Mouse (Mus musculus): ENCODE measurements around the gene Dnaic1.

Dnaic1 gene

DNA sequence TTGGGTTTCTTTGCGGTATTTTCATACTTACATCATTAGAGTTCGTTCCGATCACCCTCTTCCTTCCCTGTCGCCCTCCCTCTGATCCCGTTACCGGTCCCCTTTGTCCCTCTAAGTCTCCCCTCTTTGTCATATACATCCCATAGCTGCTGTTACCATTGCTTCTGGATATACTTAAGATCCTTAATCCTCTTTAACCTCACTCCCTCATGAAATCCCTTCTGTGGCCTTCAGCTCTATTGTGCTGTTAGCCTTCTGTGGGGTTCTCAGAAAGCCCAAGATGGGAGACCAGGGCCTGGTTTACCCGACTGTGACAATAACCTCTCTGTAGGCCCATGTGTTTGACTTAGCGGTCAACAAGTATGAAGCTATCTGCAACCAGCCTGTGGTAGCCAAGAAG, 65.1 kb downstream of the Dnaic1 start:
- in situ Hi-C loops (cut with MboI), result no loop called here

DNA sequence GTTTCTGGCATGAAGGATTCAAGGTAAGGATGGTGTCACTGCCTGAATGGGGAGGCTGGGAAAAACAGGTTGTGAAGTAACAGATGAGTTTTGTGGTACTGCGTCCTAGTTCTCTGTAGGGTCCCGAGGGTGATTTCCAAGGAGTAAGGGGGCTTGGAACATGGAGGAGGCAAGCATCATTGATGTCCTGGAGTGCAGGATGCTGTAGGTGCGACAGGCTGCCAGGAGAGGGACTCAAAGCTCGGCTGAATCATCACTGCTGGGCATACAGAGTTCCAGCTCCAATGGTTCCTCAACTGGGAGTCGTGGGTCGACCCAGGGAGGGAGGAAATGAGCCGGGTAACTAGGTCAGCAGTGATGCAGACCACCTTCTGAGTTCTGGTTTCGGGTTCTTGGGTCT, 65.6 kb downstream of the Dnaic1 start:
- in situ Hi-C loops (cut with MboI), result no loop called here

DNA sequence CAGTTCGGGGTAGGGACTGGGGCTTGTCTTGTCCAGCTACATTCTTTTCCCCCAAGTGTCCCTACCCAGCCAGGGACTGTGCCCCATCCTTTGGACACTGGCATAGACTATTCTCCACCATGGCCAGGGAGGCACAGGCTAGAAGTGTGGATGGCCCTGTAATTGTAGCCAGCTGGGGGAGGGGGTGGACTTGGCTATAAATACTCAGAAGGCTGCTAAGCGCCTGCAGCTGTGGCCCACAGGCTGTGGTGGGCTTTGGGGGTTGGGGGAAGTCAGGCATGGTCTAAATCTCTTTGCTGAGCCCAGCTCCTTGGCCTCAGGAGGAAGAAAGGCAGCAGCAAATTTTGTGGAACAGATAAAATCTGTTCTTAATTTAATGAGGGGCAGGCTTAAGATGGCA, 66.3 kb downstream of the Dnaic1 start:
- in situ Hi-C loops (cut with MboI), result no loop called here

DNA sequence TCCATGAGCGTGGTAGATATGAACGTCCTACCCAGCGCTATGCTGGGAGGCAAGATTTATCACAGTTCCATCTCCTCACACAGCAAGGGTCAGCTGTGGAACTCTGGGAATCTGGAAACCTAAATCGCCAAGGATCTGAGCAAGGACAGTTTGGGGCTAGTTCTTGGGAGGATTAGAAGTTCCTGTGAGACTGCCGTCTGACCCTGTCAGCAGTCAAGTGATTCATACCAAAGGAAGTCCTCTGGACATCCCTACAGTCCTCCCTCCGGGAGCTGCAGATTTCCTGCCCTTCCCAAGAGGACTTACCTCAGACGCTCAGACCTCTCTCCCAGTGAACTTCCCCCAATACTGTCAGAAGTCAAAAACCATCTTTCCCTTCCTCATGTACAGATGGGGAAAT, 66.8 kb downstream of the Dnaic1 start:
- in situ Hi-C loops (cut with MboI), result no loop called here

DNA sequence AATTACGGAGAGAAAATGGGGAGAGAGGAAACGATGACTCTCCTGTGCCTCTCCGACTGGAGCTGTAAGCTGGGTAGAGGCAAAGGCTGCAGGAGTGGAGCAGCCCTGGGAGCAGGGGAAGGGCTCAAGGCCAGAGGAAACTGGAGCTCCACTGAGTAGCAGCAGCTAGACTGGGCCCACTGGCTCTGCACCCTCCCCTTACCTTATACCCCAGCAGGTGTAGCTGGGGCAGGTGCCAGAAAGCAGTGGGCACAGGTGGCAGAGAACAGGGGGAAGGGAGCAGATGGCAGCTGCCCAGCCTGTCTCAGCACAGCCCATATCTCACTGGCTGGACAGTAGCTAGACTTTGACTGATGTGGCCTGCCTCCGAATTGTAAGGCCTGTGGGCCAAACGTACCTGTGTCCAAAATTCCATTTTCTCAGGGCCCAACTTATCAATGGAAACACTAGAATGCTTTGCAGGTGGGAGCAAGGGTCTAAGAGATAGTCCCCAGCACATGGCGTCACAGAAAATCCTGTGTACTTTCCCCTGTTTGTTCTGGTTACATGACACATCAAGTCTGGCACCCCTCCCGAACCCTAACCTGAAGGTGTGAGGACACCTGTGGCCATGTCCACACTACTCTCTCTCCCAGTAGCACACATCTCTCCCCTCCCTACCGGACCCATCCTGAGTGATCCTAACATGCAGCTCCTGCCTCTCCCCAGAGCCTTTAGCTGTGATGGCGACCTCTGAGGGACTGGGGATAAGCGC, 67.5 kb downstream of the Dnaic1 start:
- in situ Hi-C loops (cut with MboI), result no loop called here

DNA sequence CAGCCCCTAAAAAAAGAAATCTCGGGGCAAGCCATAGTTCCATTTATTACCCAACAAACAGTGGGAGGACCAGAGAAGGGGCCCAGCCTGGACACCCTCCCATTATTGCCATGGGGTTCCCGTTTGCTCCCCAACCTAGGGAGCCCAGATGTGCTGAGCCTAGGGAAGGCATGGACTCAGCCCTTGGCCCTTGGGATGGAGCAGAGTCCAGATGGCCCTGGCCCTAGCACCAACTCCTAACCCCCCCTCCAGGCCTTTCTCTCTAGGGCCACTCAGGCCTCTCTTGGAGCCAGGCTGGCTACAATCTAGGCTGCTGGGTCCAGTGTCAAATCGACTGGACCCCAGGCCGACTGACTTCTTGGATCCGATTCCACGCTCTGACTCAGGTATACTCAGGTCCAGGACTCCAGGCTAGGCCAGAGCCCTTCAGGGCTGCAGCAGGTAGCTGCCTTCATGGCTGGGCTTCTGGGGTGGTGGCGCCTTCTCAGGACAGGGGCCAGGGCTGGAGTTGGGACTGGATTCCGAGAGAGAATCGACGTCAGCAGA, 68.7 kb downstream of the Dnaic1 start:
- in situ Hi-C loops (cut with MboI), result no loop called here

DNA sequence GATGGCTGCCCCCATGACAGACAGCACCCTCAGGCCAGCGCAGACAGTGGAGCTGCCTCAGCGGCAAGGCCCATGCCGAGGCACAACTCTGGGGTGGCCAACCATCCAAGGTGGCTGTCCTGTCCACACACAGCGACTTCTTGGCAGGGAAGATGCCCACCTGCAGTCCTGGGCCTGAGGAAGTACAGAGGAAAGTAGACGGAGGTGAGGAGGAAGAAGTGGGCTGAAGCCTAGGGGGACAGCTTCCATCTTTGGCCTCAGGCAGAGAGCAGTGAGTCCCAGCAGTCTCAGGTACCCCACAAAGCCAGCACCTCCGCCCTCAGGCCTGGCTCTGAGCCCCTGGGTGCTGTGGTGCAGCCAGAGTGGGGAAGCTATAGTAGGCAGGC, 69.2 kb downstream of the Dnaic1 start:
- in situ Hi-C loops (cut with MboI), result no loop called here

DNA sequence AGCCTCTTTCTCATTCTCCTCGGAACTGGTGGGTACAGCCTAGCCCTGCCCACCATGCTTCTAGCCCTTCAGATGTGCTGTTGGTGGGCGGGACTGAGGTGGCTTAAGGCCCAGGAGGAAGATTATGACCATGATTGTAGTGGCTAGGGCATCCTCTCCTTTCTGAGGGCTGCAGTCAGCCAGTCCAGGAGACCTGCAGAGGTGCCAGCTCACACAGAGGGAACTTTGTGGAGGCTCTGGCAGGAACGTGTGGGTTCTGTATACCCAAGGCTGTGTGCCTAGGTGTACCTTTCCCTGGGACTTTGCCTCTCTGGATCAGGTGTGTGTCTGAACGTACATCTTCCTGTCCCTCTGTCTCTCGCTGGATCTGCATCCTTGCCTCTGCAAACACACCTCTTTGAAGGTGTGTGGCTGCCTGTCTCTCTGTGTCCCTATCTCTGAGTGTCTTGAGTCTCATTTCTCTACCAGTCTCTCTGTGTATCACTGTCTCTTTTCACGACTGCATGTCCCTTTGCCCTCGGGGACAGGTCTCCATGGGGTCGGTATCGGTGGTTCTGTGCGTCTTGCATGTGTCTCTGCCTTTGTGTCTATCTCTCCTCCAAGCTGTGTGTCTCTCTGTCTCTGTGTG, 69.8 kb downstream of the Dnaic1 start:
- in situ Hi-C loops (cut with MboI), result no loop called here

DNA sequence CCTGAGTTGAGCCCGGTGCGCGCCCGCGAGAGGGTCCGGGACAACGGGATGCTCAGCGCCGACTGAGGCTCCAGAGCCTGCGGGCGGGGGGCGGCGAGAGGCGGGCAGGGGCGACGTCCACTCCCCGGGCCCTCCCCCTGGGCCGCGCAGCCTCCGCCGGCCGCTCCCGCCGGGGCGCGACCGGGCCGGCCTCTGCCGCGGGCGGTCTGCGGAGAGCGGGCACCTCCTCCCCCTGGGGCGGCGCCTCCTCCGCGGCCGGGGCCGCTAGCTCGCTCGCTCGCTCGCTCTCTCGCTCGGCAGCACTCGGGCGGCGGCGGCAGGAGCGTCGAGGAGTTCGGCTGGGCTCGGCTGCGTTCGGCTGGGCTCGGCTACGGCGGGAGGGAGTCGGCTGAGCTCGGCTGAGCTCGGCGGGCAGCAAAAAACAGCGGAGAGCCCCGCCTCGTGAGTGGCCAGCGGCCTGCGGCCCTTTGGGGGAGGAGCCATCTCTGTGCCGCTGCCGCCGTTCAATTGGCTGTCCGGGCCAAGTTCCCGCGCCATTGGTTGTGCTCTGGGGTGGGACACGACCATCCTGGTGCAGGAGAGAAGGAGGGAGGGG, 70.4 kb downstream of the Dnaic1 start, which contains the start of gene Enho:
Gene Enho, minus strand, starts transcription at position 412 of the 595 bp plus-strand sequence.
- in situ Hi-C loops (cut with MboI), result no loop called here

DNA sequence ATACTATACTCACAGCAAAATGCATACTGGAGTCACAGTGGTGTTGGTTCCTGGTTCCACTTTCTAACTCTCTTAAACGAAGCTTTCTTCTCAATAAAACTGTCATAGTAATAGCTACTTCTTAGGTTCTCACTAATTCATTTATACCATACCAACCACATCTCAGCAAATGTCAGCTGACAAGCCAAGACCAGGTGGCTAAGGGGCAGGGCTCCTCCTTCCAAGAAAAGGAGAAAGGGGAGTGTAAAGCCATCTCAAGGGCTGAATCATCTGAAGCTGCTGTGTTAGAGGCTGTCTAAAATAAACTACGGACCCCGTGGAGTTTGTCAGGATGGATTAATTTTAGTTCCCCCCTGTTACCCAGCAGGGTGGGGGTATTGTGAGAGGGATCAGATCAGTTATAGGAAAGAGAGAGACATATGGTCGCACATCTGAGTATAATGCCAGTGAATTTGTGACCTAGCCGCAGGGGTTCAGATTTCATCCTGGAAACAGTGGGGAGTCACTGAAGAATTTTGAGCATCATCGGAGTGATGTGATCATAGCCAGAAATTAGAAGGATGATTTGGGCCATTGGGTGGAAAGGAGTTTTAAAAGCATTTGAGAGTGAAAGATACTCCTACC, 71.7 kb downstream of the Dnaic1 start:
- in situ Hi-C loops (cut with MboI), result no loop called here

DNA sequence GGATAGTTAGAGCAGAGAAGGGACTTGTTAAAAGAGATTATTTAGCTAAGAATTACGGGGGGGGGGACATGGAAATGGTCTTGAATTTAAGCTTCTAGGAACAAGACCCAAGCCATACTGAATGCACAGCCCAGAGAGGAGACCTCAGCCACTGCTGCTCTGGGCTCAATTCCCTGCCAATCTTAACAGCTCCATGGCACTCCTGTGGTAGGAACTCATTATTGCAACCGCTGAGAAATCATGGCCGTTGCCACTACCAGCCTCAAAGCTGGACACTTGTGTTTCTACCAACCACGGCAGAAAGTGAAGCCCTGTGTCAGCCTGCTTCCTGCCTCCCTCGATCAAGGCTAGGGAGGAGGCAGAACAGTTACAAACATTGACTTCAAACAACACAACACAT, 75.9 kb downstream of the Dnaic1 start:
- in situ Hi-C loops (cut with MboI), result no loop called here

DNA sequence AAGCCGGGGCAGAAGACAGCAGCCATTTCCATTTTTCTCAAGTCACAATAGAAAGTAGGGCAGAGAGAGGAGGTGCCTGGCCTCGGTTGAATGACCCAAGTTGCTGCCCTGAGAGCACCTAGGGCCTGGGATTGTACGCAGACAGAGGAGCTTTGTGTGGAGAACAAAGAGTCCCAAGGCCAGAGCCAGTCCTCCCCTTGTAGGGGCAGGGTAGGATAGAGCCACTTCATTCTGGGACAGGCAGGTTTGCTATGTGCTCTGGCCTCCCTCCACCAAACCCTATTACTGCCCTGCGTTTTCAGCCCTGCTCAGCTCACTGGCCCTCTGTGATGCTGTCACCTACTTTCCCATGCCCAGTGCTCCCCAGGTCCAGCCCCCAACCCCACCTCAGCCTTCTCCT, 78.6 kb downstream of the Dnaic1 start:
- in situ Hi-C loops (cut with MboI), result no loop called here

DNA sequence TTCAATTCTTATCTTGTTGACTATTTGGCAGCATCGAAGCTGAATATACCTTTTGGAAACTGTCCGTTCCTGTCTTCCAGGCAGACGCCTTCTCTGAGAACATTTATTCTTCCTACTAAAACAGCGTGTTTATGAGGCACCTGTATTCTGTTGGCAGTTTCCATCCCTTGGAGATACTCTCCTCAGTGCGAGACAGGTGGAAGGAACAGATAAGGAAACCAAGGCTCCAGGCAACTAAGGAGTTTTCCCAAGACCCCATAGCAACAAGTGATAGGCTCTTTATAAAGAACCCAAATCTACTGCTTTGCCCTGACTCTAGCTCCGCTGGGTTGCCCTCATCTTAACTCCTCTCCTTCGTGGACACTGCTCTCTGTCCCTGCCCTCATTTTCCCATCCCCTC, 79.1 kb downstream of the Dnaic1 start:
- in situ Hi-C loops (cut with MboI), result no loop called here

DNA sequence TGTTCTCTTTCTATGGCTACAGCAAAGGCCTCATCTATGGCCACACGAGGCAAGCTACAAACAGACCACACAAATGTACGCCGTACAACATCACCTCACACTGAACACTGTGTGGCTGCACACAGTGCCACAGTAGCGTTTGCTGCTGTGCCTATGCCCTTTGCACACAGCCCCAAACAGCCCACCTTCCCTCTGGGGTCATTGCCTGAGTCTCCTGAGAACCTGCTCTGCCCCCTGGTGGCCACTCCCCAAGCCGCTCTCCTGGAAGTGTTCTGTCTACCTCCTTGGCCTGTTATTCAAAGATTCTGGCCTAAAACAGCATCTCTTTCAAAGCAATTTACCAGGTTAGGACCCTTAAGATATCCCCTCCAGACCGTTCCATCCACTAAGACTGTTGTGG, 83.7 kb downstream of the Dnaic1 start:
- in situ Hi-C loops (cut with MboI), result no loop called here

DNA sequence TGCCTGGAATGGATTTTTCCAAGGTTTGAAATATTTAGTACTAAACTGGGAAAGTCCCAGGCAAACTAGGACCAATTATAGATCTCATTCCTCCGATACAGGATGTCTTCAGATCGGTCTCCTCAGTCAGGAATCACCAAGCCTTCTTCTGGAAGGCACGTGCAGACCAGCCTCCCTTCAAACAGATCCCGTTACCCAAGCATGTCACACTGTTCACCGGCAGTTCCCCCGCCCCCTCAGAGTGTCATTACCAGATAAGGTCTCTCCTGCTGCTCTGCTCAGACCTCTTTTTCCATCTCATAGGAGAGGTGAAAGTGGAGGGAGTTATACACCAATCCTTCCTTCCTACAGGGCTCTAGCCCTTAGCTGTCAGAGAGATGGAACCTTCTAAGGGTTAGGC, 84.2 kb downstream of the Dnaic1 start:
- in situ Hi-C loops (cut with MboI), result no loop called here

DNA sequence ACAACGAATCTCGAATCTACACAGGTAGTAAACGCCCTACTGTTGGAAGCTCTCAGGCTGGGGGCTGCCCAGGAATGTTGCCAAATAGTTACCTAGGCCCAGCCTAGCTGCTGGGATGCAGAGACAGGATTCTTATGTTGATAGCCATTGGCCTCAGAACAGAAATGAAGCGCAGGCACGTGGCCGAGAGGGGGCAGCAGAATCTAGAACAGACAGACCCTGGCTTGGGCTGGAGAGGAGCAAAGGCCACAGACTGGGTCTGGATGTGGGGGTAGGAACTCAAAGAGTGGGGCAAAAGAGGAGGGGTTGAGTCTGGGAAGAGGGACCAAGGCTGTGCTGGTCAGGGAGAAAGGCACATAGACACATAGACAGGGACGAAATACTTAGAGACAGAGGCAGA, 84.6 kb downstream of the Dnaic1 start:
- in situ Hi-C loops (cut with MboI), result no loop called here

DNA sequence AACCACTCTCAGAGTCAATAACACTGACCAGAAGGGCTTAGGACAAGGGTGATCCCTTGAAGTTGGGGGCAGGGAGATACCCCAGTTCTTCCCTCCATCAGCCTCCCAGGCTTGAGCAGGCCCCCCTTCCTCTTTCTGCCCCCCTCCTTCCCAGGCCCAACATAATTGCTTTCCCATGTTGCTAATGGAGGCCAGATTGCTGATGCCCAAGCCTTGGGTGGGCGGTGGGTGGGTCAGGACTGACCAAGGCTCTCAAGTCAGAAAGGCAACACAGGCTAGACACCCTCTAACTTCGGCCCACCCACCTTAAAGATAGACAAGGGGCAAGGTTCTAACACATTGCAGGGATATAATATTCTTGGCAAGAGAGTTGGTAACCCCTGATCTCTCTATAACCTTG, 86.0 kb downstream of the Dnaic1 start:
- in situ Hi-C loops (cut with MboI), result no loop called here

DNA sequence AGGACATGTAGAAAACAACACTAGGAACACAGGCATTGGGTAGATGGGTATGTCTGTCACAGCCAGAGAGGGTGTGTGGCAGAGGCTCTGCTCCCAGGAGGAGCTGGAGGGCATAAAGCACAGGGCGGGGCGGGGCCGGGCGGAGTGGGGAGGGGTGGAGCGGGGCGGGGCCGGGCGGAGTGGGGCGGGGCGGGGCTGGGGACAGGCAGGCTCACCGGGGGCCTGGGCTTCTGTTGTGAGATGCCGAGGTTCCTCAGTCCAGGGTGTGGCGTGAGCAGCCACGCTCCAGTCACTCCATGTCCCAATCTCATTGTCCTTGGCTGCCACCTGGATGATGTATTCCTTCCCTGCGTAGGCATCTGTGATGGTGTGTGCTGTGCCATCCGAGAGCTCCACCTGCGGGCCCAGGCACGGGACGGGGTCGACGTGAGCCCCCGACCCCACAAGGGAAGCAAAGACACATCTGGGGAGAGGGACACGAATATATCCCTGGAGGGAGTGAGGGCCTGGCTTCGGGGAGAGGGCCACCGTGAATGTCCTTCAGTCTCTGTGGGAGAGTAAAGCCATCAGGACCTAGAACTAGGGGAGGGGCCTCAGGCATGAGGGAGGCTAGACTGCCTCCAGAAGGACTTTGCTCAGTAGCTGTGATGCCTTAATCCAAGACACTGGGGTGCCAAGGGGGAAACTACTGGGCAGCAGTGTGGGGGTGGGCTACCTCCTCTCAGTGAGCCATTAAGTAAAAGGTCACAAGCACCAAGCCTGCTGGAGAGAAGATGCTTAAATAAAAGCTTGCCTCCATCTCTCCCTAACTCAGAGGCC, 89.2 kb downstream of the Dnaic1 start:
- in situ Hi-C loops (cut with MboI), result no loop called here

DNA sequence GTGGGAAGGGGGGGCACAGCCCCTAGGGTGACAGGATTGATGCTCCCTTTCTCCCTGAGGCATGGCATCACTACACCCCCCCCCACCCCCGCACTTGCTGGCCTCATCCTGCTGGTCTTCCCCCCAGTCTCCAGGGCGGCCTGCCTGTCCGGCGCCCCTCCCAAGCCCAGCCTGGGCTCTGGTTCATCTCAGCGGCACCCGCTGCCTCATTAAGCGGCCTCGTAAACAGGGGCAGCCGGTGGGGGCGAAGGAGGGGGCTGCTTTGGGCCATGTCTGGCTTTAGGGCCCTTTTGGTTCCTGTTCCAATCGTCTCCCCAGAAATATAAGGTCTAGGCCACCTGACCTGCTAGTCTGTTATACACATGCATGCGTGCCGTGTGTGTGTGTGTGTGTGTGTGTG, 90.0 kb downstream of the Dnaic1 start:
- in situ Hi-C loops (cut with MboI), result no loop called here

DNA sequence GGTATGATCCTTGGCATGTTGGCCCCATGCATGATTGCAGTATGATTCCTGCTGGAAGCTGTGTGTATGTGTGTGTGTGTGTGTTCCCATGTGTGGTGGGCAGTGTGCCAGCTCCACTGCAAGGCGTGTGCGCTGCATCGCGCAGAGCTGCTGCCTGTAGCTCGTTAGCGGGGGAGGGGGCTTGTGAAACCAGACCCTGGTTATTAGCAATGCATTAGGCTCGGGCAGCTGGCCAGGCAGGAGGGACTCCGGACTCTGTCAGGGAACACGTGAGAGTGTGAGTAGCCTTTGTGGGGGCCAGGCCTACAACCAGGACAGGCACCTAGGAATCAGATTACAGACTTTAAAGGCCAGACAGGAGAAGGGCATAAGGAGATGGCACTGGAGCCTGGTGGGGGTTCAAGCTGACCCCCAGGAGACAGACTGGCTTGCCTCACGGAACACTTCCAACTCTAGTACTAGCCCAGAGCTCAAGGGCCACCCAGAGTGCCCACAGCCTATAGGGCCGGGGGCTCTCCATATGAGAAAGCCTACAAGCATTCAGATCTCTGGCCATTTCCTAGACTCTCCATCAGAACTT, 91.4 kb downstream of the Dnaic1 start:
- in situ Hi-C loops (cut with MboI), result no loop called here

DNA sequence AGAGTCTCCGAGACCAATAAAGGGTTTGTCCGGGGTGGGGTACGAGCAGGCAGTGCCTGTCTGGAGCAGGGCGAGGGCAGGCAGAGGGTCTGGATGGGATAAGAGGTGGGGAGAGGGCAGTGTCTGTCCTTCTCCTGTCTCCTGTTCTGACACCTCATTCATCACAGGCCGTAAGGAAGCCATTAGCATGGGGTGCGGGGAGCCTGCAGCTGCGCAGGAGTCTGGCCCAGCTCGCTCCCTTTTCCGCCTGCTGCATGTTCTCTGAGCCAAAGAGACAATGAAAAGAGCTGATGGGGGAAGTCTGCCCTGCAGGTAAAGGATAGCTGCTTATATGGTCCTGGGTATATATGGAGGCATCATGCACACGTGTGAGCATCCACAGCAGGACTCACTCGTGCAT, 93.1 kb downstream of the Dnaic1 start:
- in situ Hi-C loops (cut with MboI), result no loop called here

Measured in mature B cell (primary cell).